Mouse (Mus musculus): ENCODE data around the gene Lrrc75a. TPM values are rescaled to one million over a fixed set of nuclear protein-coding genes. Genes with fewer than 3 reads are reported as not detected.

The Lrrc75a gene
- polyA plus RNA-seq, 1 experiment from 2014 or later, result 20.6 TPM

- H3K9ac ChIP-seq (ENCODE audit: low read length), result no peak overlapping the region
- H3K4me2 ChIP-seq (ENCODE audit: low read depth, severe bottlenecking), result no peak overlapping the region
- H3K4me3 ChIP-seq (ENCODE audit: low read depth, low read length), result no peak overlapping the region
- ATAC-seq (ENCODE audit: insufficient number of reproducible peaks, low FRiP score, low TSS enrichment, low read depth), result no peak
- no peak overlapping the region for H3K27ac ChIP-seq (replicated peaks; ENCODE audit: low read depth, low read length)
- peaks cover 12% of the 10 kb centered on the region for H3K4me1 ChIP-seq (ENCODE audit: control insufficient read depth, insufficient read depth, low read length)
- H3K36me3 ChIP-seq (ENCODE audit: control insufficient read depth, insufficient read depth, low read length), result peaks cover 29% of the 10 kb centered on the region
- WGBS, result 96% methylated on average over 1 of the region's 1 CpGs
- no peaks in the 10 kb centered on the region for H3K9me3 ChIP-seq (ENCODE audit: control insufficient read depth, low read length)
- DNase-seq (ENCODE audit: low spot score), result no peak
- no peaks in the 10 kb centered on the region for H3K27me3 ChIP-seq (ENCODE audit: control insufficient read depth, insufficient read depth, low read length)
Observed at GRCm38 (mm10) chr11:62607952-62608201, 40.4 kb downstream of the Lrrc75a start.

GRCm38 (mm10) chr11:62607170-62607951 is 41.0 kb downstream of the Lrrc75a start:
- H3K4me2 ChIP-seq (ENCODE audit: low read depth, severe bottlenecking), result no peak overlapping the region
- 71% methylated on average over 10 of the region's 10 CpGs for WGBS
- ATAC-seq (ENCODE audit: insufficient number of reproducible peaks, low FRiP score, low TSS enrichment, low read depth), result no peak

GRCm38 (mm10) chr11:62606299-62607169 is 41.8 kb downstream of the Lrrc75a start:
- no peak overlapping the region; the same call in 1 of the 2 replicates for H3K9ac ChIP-seq (ENCODE audit: low read length)
- H3K9me3 ChIP-seq (ENCODE audit: control insufficient read depth, low read length), result no peaks in the 10 kb centered on the region
- WGBS, result 69% methylated on average over 10 of the region's 10 CpGs
- no peak overlapping the region for H3K4me2 ChIP-seq (ENCODE audit: low read depth, severe bottlenecking)
- no peaks in the 10 kb centered on the region for H3K27me3 ChIP-seq (ENCODE audit: control insufficient read depth, insufficient read depth, low read length)
- DNase-seq (ENCODE audit: low spot score) (no peak), ATAC-seq (ENCODE audit: insufficient number of reproducible peaks, low FRiP score, low TSS enrichment, low read depth) (no peak)
- H3K27ac ChIP-seq (replicated peaks; ENCODE audit: low read depth, low read length), result no peak overlapping the region
- H3K4me1 ChIP-seq (ENCODE audit: control insufficient read depth, insufficient read depth, low read length), result peaks cover 12% of the 10 kb centered on the region
- H3K4me3 ChIP-seq (ENCODE audit: low read depth, low read length), result no peak overlapping the region
- peaks cover 29% of the 10 kb centered on the region for H3K36me3 ChIP-seq (ENCODE audit: control insufficient read depth, insufficient read depth, low read length)

More at GRCm38 (mm10) chr11:62607170-62607951, 41.0 kb downstream of the Lrrc75a start:
- Histone ChIP-seq H3K4me3 (ENCODE audit: low read depth, low read length) (no peak overlapping the region), H3K4me1 (ENCODE audit: control insufficient read depth, insufficient read depth, low read length) (peaks cover 12% of the 10 kb centered on the region), H3K36me3 (ENCODE audit: control insufficient read depth, insufficient read depth, low read length) (peaks cover 29% of the 10 kb centered on the region), H3K27me3 (ENCODE audit: control insufficient read depth, insufficient read depth, low read length) (no peaks in the 10 kb centered on the region), H3K27ac (replicated peaks; ENCODE audit: low read depth, low read length) (no peak overlapping the region), H3K9me3 (ENCODE audit: control insufficient read depth, low read length) (no peaks in the 10 kb centered on the region), H3K9ac (ENCODE audit: low read length) (no peak overlapping the region)
- no peak for DNase-seq (ENCODE audit: low spot score)

- peaks cover 12% of the 10 kb centered on the region for H3K4me1 ChIP-seq (ENCODE audit: control insufficient read depth, insufficient read depth, low read length)
- WGBS, result 40% methylated on average over 10 of the region's 10 CpGs
- peaks cover 29% of the 10 kb centered on the region for H3K36me3 ChIP-seq (ENCODE audit: control insufficient read depth, insufficient read depth, low read length)
- peak overlapping the region; percentile 5; the same call in 1 of the 2 replicates for H3K4me2 ChIP-seq (ENCODE audit: low read depth, severe bottlenecking)
- H3K9me3 ChIP-seq (ENCODE audit: control insufficient read depth, low read length), result no peaks in the 10 kb centered on the region
- ATAC-seq (ENCODE audit: insufficient number of reproducible peaks, low FRiP score, low TSS enrichment, low read depth) (no peak), DNase-seq (ENCODE audit: low spot score) (peak; percentile 41)
- H3K27ac ChIP-seq (replicated peaks; ENCODE audit: low read depth, low read length), result no peak overlapping the region
- H3K4me3 ChIP-seq (ENCODE audit: low read depth, low read length), result no peak overlapping the region
- no peaks in the 10 kb centered on the region for H3K27me3 ChIP-seq (ENCODE audit: control insufficient read depth, insufficient read depth, low read length)
- no peak overlapping the region for H3K9ac ChIP-seq (ENCODE audit: low read length)
Observed at GRCm38 (mm10) chr11:62605619-62606298, 42.6 kb downstream of the Lrrc75a start.

GRCm38 (mm10) chr11:62604886-62605618 is 43.3 kb downstream of the Lrrc75a start:
- Histone ChIP-seq H3K27me3 (ENCODE audit: control insufficient read depth, insufficient read depth, low read length) (no peaks in the 10 kb centered on the region), H3K9ac (ENCODE audit: low read length) (no peak overlapping the region), H3K4me2 (ENCODE audit: low read depth, severe bottlenecking) (peak overlapping the region; percentile 53), H3K4me3 (ENCODE audit: low read depth, low read length) (peak overlapping the region; percentile 86), H3K36me3 (ENCODE audit: control insufficient read depth, insufficient read depth, low read length) (peaks cover 28% of the 10 kb centered on the region), H3K9me3 (ENCODE audit: control insufficient read depth, low read length) (no peaks in the 10 kb centered on the region), H3K27ac (replicated peaks; ENCODE audit: low read depth, low read length) (no peak overlapping the region), H3K4me1 (ENCODE audit: control insufficient read depth, insufficient read depth, low read length) (peaks cover 12% of the 10 kb centered on the region)
- WGBS, result 15% methylated on average over 3 of the region's 3 CpGs
- no peak for ATAC-seq (ENCODE audit: insufficient number of reproducible peaks, low FRiP score, low TSS enrichment, low read depth)
- no peak for DNase-seq (ENCODE audit: low spot score)

- DNase-seq (ENCODE audit: low spot score) (no peak), ATAC-seq (ENCODE audit: insufficient number of reproducible peaks, low FRiP score, low TSS enrichment, low read depth) (no peak)
- Histone ChIP-seq H3K4me2 (ENCODE audit: low read depth, severe bottlenecking) (peak overlapping the region; percentile 53), H3K27ac (replicated peaks; ENCODE audit: low read depth, low read length) (0 out of 2 replicates have a peak overlapping the region, but pooled peaks have one; percentile 0), H3K9me3 (ENCODE audit: control insufficient read depth, low read length) (no peaks in the 10 kb centered on the region), H3K4me1 (ENCODE audit: control insufficient read depth, insufficient read depth, low read length) (peaks cover 12% of the 10 kb centered on the region), H3K27me3 (ENCODE audit: control insufficient read depth, insufficient read depth, low read length) (no peaks in the 10 kb centered on the region), H3K36me3 (ENCODE audit: control insufficient read depth, insufficient read depth, low read length) (peaks cover 28% of the 10 kb centered on the region), H3K4me3 (ENCODE audit: low read depth, low read length) (peak overlapping the region; percentile 86), H3K9ac (ENCODE audit: low read length) (peak overlapping the region; percentile 98)
- 22% methylated on average over 5 of the region's 5 CpGs for WGBS
Observed at GRCm38 (mm10) chr11:62604123-62604706, 44.1 kb downstream of the Lrrc75a start.

GRCm38 (mm10) chr11:62603312-62604056 is 44.8 kb downstream of the Lrrc75a start:
- Histone ChIP-seq H3K27ac (replicated peaks; ENCODE audit: low read depth, low read length) (peak overlapping the region; percentile 85), H3K27me3 (ENCODE audit: control insufficient read depth, insufficient read depth, low read length) (no peaks in the 10 kb centered on the region), H3K4me1 (ENCODE audit: control insufficient read depth, insufficient read depth, low read length) (peaks cover 12% of the 10 kb centered on the region), H3K4me2 (ENCODE audit: low read depth, severe bottlenecking) (peak overlapping the region; percentile 53), H3K36me3 (ENCODE audit: control insufficient read depth, insufficient read depth, low read length) (peaks cover 26% of the 10 kb centered on the region), H3K9me3 (ENCODE audit: control insufficient read depth, low read length) (no peaks in the 10 kb centered on the region), H3K4me3 (ENCODE audit: low read depth, low read length) (peak overlapping the region; percentile 86), H3K9ac (ENCODE audit: low read length) (peak overlapping the region; percentile 98)
- no peak for DNase-seq (ENCODE audit: low spot score)
- WGBS, result 0% methylated on average over 13 of the region's 13 CpGs
- no peak for ATAC-seq (ENCODE audit: insufficient number of reproducible peaks, low FRiP score, low TSS enrichment, low read depth)
